Mouse (Mus musculus) hindbrain, embryonic 13.5 days (tissue): ENCODE data around the gene Unc119. TPM values are rescaled to one million over a fixed set of nuclear protein-coding genes. Genes with fewer than 3 reads are reported as not detected.

Source experiments
- ATAC-seq: fragments of 200-750 bp; cut with Nextera tagmentation; 2 replicates; pipeline ENCODE4 v1.8.0; 2017; ENCODE audit warnings: moderate TSS enrichment; ENCODE audit not compliant: low FRiP score
- H3K27ac ChIP-seq: fragments of 300-500 bp; sonication (generic); 2 replicates; pipeline ENCODE4 v1.5.1; 2015; ENCODE audit warnings: inconsistent platforms, mild to moderate bottlenecking, moderate library complexity
- H3K27me3 ChIP-seq: fragments of 300-500 bp; sonication (generic); 2 replicates; pipeline ENCODE4 v1.6.1; 2015; ENCODE audit warnings: mild to moderate bottlenecking, inconsistent platforms
- H3K36me3 ChIP-seq: fragments of 300-500 bp; sonication (generic); 2 replicates; pipeline ENCODE4 v1.6.1; 2015; ENCODE audit warnings: mild to moderate bottlenecking, inconsistent platforms
- H3K4me1 ChIP-seq: fragments of 300-500 bp; sonication (generic); replicated peaks from 2 replicates; pipeline ENCODE4 v1.6.1; 2015; ENCODE audit warnings: inconsistent platforms
- H3K4me2 ChIP-seq: fragments of 300-500 bp; sonication (generic); 2 replicates; pipeline ENCODE4 v1.6.1; 2015; ENCODE audit warnings: inconsistent platforms, mild to moderate bottlenecking, moderate library complexity
- H3K4me3 ChIP-seq: fragments of 300-500 bp; sonication (generic); 2 replicates; pipeline ENCODE4 v1.5.1; 2015; ENCODE audit warnings: mild to moderate bottlenecking, inconsistent platforms
- H3K9ac ChIP-seq: fragments of 300-500 bp; sonication (generic); 2 replicates; pipeline ENCODE4 v1.6.1; 2015; ENCODE audit warnings: mild to moderate bottlenecking, inconsistent platforms
- H3K9me3 ChIP-seq: fragments of 300-500 bp; sonication (generic); 2 replicates; pipeline ENCODE4 v1.6.1; 2016; ENCODE audit warnings: inconsistent platforms
- WGBS: fragments of 180-500 bp; shearing (Covaris S2); methylation state at CpG from one replicate; pipeline ENCODE4 v1.1.7; 2015; 5-methylcytosine and 5-hydroxymethylcytosine counted together
- polyA plus RNA-seq: library from polyadenylated mRNA; unstranded; fragments of >200 nt; fragmentation: Nextera tagmentation; extraction: Ambion mirVana; gene quantifications from 2 replicates; pipeline ENCODE4 v1.2.1, GENCODE M21; 2015

The Unc119 gene
- polyA plus RNA-seq, 1 experiment from 2014 or later, result 76.7 TPM

DNA sequence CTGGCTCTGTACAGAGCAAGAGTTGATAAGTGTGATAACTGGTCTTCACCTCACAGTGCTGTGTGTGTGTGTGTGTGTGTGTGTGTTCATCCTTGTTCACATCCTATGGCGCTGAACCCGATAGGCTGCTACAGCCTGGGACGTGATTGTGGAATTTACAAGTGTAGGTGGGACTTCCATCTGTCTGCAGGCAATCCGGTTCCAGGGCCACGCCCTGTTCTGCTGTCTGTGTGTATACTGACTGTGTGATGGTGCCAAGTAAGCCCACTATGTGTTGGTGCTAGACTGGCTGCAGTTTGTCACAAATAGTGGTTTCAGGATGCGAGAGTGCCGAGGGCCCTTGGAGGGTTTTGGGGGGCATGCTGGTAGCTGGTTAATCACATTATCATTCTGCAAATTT, 39.0 kb downstream of the Unc119 start:
- no peaks in the 10 kb centered on the region for H3K9me3 ChIP-seq
- WGBS, result 86% methylated on average over 7 of the region's 7 CpGs

DNA sequence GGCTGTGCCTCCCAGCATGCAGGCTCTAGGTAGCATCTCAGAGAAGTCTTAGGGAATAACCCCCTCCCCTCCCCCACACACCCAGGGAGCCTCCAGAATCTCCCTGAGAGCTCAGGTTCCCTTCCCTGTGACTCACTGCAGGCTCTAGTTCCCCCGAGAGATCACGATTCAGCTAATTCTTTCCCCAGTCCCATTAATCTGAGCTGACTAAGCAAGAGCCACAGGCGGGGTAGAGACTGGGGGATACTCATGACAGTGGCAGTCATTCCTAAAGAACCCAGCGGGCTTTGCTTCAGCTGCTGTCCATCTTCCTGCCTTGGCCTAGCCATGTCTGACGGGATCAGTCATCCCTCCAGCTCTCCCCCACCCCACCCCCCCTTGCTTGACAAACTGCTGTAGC, 39.4 kb downstream of the Unc119 start:
- H3K9me3 ChIP-seq, result no peaks in the 10 kb centered on the region
- H3K4me2 ChIP-seq, result no peak overlapping the region
- H3K27ac ChIP-seq, result no peak overlapping the region
- H3K9ac ChIP-seq, result no peak overlapping the region
- H3K36me3 ChIP-seq, result no peaks in the 10 kb centered on the region
- no peak overlapping the region for H3K4me3 ChIP-seq
- H3K4me1 ChIP-seq, result 0 out of 2 replicates have a peak, but pooled peaks cover 5% of the 10 kb centered on the region
- H3K27me3 ChIP-seq, result no peaks in the 10 kb centered on the region
- 24% methylated on average over 5 of the region's 5 CpGs for WGBS
- no peak for ATAC-seq

More for the DNA sequence above, 39.0 kb downstream of the Unc119 start:
- H3K9ac ChIP-seq, result no peak overlapping the region
- H3K4me1 ChIP-seq, result 0 out of 2 replicates have a peak, but pooled peaks cover 5% of the 10 kb centered on the region
- no peak overlapping the region for H3K27ac ChIP-seq
- H3K36me3 ChIP-seq, result no peaks in the 10 kb centered on the region
- no peak overlapping the region for H3K4me2 ChIP-seq
- no peak overlapping the region for H3K4me3 ChIP-seq
- no peaks in the 10 kb centered on the region for H3K27me3 ChIP-seq
- no peak for ATAC-seq

DNA sequence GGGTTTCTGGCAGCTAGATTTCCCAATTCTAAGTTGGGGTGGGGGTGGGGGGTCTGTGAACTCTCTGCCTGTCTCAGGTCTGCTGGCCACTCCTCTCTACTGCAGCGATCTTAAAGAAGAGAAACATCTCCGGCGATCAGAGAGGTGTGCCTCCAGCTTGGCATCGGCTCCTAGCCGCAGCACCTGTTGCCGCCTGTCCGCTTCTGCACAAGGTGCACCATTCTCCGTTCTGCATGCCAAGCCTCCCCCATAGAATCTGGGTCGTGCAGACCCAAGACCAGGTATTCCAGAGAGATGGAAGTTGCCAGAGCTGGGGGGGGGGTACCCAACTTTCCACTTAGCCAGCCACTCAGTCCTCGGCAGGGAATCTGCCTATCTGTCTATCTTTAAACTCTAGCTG, 42.5 kb downstream of the Unc119 start:
- Histone ChIP-seq H3K27me3 (no peaks in the 10 kb centered on the region), H3K4me1 (0 out of 2 replicates have a peak, but pooled peaks cover 5% of the 10 kb centered on the region), H3K4me3 (no peak overlapping the region), H3K9ac (no peak overlapping the region), H3K4me2 (no peak overlapping the region), H3K27ac (no peak overlapping the region), H3K36me3 (no peaks in the 10 kb centered on the region), H3K9me3 (no peaks in the 10 kb centered on the region)
- 92% methylated on average over 10 of the region's 10 CpGs for WGBS
- no peak for ATAC-seq

DNA sequence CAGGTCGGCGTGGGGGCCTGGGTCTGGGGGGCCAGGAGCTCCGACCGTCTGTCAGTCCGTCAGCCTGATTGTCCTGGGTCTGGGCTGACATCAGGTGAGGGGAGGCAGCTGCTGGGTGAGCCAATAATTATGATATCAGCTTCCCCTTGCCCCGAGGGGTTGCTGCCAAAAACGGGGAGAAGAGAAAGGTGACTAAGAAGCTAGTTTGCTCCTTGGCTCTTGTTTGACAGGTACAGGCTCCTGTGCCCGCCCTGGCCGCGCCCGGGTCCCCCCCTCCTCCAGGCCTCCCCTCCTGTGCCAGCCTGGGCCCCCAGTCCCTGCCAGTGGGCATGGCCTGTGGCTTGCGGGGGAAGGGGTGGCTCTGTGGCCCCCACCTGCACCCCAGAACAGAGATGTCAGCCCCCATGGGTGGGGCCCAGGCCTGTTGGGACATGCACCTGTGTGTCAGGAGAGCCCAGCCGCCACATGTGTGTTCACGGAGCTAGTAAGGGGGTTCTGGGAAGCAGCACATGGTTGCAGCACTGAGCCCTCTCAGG, 43.3 kb downstream of the Unc119 start, which contains the start of gene Foxn1:
Foxn1 (minus strand) TSS at position 51 of the 536 bp plus-strand sequence.
- no peak within 1 kb of the TSS for H3K27ac ChIP-seq
- H3K4me1 ChIP-seq, result 0 out of 2 replicates have a peak, but pooled peaks cover 5% of the 10 kb centered on the region
- no peak within 1 kb of the TSS for H3K9ac ChIP-seq
- no peaks in the 10 kb centered on the region for H3K36me3 ChIP-seq
- no peak within 1 kb of the TSS for H3K4me2 ChIP-seq
- no peak for ATAC-seq
- H3K4me3 ChIP-seq, result no peak within 1 kb of the TSS
- no peaks in the 10 kb centered on the region for H3K9me3 ChIP-seq
- 78% methylated on average over 14 of the region's 14 CpGs for WGBS
- H3K27me3 ChIP-seq, result no peaks in the 10 kb centered on the region

DNA sequence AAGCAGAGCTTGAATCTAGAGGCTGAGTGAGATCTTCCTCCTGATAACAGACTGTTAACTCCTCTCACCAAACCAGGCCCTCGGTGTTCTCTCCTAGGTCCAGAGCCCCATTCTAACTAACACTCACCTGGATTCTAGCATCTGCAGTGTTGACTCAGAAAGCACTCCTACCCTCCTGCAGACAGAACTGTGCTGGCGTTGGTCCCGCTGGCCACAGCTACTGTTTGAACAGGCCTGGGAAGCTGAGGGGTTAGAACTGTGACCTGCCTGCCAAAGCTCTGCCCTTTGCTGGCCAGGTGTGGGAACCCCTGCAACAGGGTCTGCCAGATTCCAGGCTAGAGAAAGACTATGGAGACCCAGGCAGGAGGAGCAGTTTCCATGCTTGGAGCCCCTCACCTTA, 49.4 kb downstream of the Unc119 start:
- H3K4me1 ChIP-seq, result peaks cover 9% of the 10 kb centered on the region; the same call in 1 of the 2 replicates
- no peak for ATAC-seq
- no peak overlapping the region for H3K4me3 ChIP-seq
- no peaks in the 10 kb centered on the region for H3K36me3 ChIP-seq
- no peak overlapping the region for H3K9ac ChIP-seq
- no peak overlapping the region for H3K4me2 ChIP-seq
- no peaks in the 10 kb centered on the region for H3K9me3 ChIP-seq
- H3K27ac ChIP-seq, result no peak overlapping the region
- 91% methylated on average over 3 of the region's 3 CpGs for WGBS
- H3K27me3 ChIP-seq, result no peaks in the 10 kb centered on the region

DNA sequence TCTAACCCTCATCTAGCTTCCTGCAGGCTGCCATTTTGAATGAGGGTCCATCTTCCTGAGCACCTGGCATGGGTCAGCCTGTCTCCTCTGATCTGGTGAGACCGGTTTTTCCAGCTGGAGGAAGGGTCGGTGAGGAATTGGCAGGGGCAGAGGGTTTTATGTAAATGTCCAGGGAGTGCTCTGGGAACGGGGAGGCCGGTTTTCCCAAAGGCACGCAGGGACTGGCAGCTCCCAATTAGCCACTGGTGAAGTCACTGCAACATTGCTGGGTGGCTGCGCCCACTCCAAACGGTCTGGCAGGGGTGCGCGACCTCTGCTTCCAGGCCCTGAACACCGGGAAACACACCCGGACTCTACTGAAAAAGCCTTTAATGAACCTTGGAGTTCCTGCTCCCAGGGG, 53.7 kb downstream of the Unc119 start:
- Histone ChIP-seq H3K9ac (peak overlapping the region; percentile 21; the same call in 1 of the 2 replicates), H3K27me3 (peaks cover 4% of the 10 kb centered on the region; the same call in 1 of the 2 replicates), H3K36me3 (no peaks in the 10 kb centered on the region), H3K27ac (no peak overlapping the region), H3K9me3 (no peaks in the 10 kb centered on the region), H3K4me1 (peaks cover 9% of the 10 kb centered on the region; the same call in 1 of the 2 replicates), H3K4me2 (peak overlapping the region; percentile 52), H3K4me3 (peak overlapping the region; percentile 15; the same call in 1 of the 2 replicates)
- whole genome bisulfite sequencing, result 37% methylated on average over 11 of the region's 11 CpGs
- no peak for ATAC-seq

DNA sequence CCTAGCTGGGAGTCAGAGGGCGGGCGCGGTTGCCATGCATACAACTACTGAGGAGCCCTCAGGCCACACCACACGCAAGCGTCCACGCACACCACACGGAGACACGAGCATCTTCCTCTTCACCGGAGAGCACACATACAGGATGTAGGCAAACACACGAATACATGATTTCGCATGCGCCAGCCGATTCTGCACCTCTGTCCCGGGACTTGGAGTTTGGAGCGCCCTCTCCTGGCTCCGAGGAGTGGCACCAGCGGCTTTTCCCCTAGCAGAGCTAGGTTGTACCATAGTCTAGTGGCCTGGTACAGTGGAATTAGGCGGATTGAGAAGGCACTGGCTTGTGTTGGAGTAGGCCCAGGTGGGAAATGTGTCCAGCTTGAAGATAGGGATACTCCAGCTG, 54.1 kb downstream of the Unc119 start:
- Histone ChIP-seq H3K27ac (no peak overlapping the region), H3K4me1 (peaks cover 9% of the 10 kb centered on the region; the same call in 1 of the 2 replicates), H3K4me3 (peak overlapping the region; percentile 15; the same call in 1 of the 2 replicates), H3K9ac (peak overlapping the region; percentile 21; the same call in 1 of the 2 replicates), H3K27me3 (peaks cover 7% of the 10 kb centered on the region; the same call in 1 of the 2 replicates), H3K9me3 (no peaks in the 10 kb centered on the region), H3K4me2 (peak overlapping the region; percentile 52), H3K36me3 (no peaks in the 10 kb centered on the region)
- ATAC-seq, result peak; percentile 61; the same call in 1 of the 2 replicates
- 7% methylated on average over 18 of the region's 18 CpGs for WGBS

DNA sequence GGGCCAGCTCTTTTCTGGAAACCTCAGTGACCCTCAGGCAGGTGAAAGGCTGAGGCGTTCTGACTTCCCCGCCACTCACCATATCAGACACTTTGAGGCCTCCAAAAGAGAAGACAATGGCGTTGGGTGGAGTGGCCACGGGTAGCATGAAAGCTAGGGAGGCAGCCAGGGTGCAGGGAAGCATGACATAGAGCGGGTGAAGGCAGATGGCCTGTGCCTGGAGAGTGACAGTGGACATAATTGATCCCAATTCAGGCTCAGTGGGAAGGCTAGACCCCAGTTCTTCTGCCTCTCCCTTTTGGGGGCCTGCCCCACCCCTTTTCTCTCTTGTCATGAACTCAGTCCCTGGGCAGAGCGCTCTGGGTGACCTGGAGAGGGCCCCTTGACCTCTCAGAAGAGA, 54.9 kb downstream of the Unc119 start:
- peak overlapping the region; percentile 46; the same call in 1 of the 2 replicates for H3K9ac ChIP-seq
- no peak overlapping the region for H3K27ac ChIP-seq
- H3K9me3 ChIP-seq, result no peaks in the 10 kb centered on the region
- no peak overlapping the region for H3K4me2 ChIP-seq
- no peak for ATAC-seq
- no peak overlapping the region for H3K4me3 ChIP-seq
- H3K36me3 ChIP-seq, result no peaks in the 10 kb centered on the region
- 59% methylated on average over 6 of the region's 6 CpGs for WGBS
- H3K4me1 ChIP-seq, result peaks cover 9% of the 10 kb centered on the region; the same call in 1 of the 2 replicates
- peaks cover 11% of the 10 kb centered on the region; the same call in 1 of the 2 replicates for H3K27me3 ChIP-seq

Other genes with a start within 250 kb of the Unc119 start
- 28.2 and 31.4 TPM in 2 replicates for gene Fam222b, start 248.8 kb upstream of the Unc119 start, polyA plus RNA-seq
- gene Traf4, start 177.9 kb upstream of the Unc119 start, polyA plus RNA-seq, result 125 and 127 TPM in 2 replicates
- gene Nek8, start 166.8 kb upstream of the Unc119 start, polyA plus RNA-seq, result 6.6 and 6.7 TPM in 2 replicates
- gene Tlcd1, start 166.8 kb upstream of the Unc119 start, polyA plus RNA-seq, result 7.0 and 8.3 TPM in 2 replicates
- 913 and 965 TPM in 2 replicates for gene Rpl23a, start 159.9 kb upstream of the Unc119 start, polyA plus RNA-seq
- gene Rab34, start 155.1 kb upstream of the Unc119 start, polyA plus RNA-seq, result 53.2 TPM in 2 replicates
- gene Proca1, start 150.1 kb upstream of the Unc119 start, polyA plus RNA-seq, result 2.5 and 3.3 TPM in 2 replicates
- gene Sdf2, start 97.7 kb upstream of the Unc119 start, polyA plus RNA-seq, result 87.1 and 87.8 TPM in 2 replicates
- gene Supt6, start 97.5 kb upstream of the Unc119 start, polyA plus RNA-seq, result 29.9 and 30.1 TPM in 2 replicates
- 64.9 and 67.2 TPM in 2 replicates for gene 2610507B11Rik, start 81.7 kb upstream of the Unc119 start, polyA plus RNA-seq
- gene BC030499, start 52.6 kb upstream of the Unc119 start, polyA plus RNA-seq, result 0.19 and 0.49 TPM in 2 replicates
- gene Spag5, start 42.0 kb upstream of the Unc119 start, polyA plus RNA-seq, result 9.9 and 10.2 TPM in 2 replicates
- gene Aldoc, start 20.5 kb upstream of the Unc119 start, polyA plus RNA-seq, result 144 and 175 TPM in 2 replicates
- gene Pigs, start 15.1 kb upstream of the Unc119 start, polyA plus RNA-seq, result 75.0 and 78.2 TPM in 2 replicates
- gene Foxn1, start 43.1 kb downstream of the Unc119 start, polyA plus RNA-seq, result not detected in 2 replicates
- gene Slc13a2, start 78.7 kb downstream of the Unc119 start, polyA plus RNA-seq, result not detected in 2 replicates
- 22.2 and 22.9 TPM in 2 replicates for gene Slc46a1, start 122.2 kb downstream of the Unc119 start, polyA plus RNA-seq
- gene Sarm1, start 154.3 kb downstream of the Unc119 start, polyA plus RNA-seq, result 45.0 and 47.2 TPM in 2 replicates
- gene Vtn, start 155.6 kb downstream of the Unc119 start, polyA plus RNA-seq, result 171 and 184 TPM in 2 replicates
- 0.13 and 0.19 TPM in 2 replicates for gene Sebox, start 160.0 kb downstream of the Unc119 start, polyA plus RNA-seq
- 93.6 and 101 TPM in 2 replicates for gene Tmem199, start 168.7 kb downstream of the Unc119 start, polyA plus RNA-seq
- gene Poldip2, start 168.7 kb downstream of the Unc119 start, polyA plus RNA-seq, result 185 and 190 TPM in 2 replicates
- 51.9 and 52.4 TPM in 2 replicates for gene Tnfaip1, start 192.8 kb downstream of the Unc119 start, polyA plus RNA-seq
- 118 and 124 TPM in 2 replicates for gene Ift20, start 192.9 kb downstream of the Unc119 start, polyA plus RNA-seq
- 28.5 and 30.5 TPM in 2 replicates for gene Tmem97, start 207.3 kb downstream of the Unc119 start, polyA plus RNA-seq